Mouse (Mus musculus) myocyte (in vitro differentiated cells): ENCODE results near the gene 6330409D20Rik.

Experiments
- CEBPB ChIP-seq: IDR thresholded peaks from 2 replicates; pipeline ENCODE4 v1.6.1; 2011; ENCODE audit warnings: mild to moderate bottlenecking, moderate library complexity; ENCODE audit not compliant: poor library complexity, insufficient read depth, severe bottlenecking
- MAX ChIP-seq: IDR thresholded peaks from one replicate; pipeline ENCODE4 v1.6.1; 2011; ENCODE audit warnings: low read depth, mild to moderate bottlenecking, control low read depth
- MYOG ChIP-seq, 3 experiments: IDR thresholded peaks; one replicate each; pipeline ENCODE4 v1.6.1; 2011; ENCODE audit warnings: control low read depth in 2 of 3, low read depth in 2 of 3, mild to moderate bottlenecking in 2 of 3; ENCODE audit not compliant: insufficient read length in 2 of 3, control insufficient read depth in 1 of 3, insufficient read depth in 1 of 3
- POLR2A ChIP-seq: IDR thresholded peaks from one replicate; pipeline ENCODE4 v1.6.1; 2011; ENCODE audit warnings: low read depth, mild to moderate bottlenecking, control low read depth, moderate library complexity; ENCODE audit not compliant: insufficient read length
- REST ChIP-seq: IDR thresholded peaks from one replicate; pipeline ENCODE4 v1.6.1; 2011; ENCODE audit warnings: mild to moderate bottlenecking, control low read depth, moderate library complexity; ENCODE audit not compliant: insufficient read depth, insufficient read length
- SRF ChIP-seq: IDR thresholded peaks from one replicate; pipeline ENCODE4 v1.6.1; 2011; ENCODE audit warnings: low read depth; ENCODE audit not compliant: control insufficient read depth, insufficient read length
- TCF12 ChIP-seq: IDR thresholded peaks from one replicate; pipeline ENCODE4 v1.6.1; 2011; ENCODE audit warnings: mild to moderate bottlenecking, control low read depth; ENCODE audit not compliant: poor library complexity, insufficient read depth, severe bottlenecking
- TCF3 ChIP-seq: IDR thresholded peaks from one replicate; pipeline ENCODE4 v1.6.1; 2011; ENCODE audit warnings: low read depth, control low read depth; ENCODE audit not compliant: insufficient read length
- USF1 ChIP-seq: IDR thresholded peaks from one replicate; pipeline ENCODE4 v1.6.1; 2011; ENCODE audit warnings: low read depth, mild to moderate bottlenecking, control low read depth, moderate library complexity

DNA sequence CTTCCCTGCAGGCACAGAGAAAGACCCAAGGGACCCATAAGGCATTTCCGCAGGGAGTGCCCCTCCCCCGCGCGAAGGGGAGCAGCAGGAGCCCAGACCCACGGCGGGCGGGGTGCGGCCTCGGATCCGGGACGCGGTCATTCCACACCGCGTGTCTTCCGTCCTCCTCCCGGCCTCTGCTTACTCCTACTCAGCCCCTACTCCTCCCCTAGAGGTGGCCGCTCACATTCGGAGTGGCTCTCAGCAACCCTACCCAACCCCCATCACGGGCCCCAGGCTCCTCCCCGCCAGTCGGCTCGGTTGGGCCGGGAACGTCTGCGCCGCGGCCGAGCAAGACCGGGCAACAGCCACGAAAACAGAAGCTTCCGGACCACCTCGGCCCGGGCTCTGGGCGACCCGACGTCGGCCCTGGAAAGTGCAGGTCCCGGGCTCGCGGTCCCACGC lies 28.7 kb downstream of the 6330409D20Rik start:
- no peak for TF ChIP-seq MYOG (IDR thresholded peaks at IDR 0.05; ENCODE audit: control insufficient read depth in 1 of 3, insufficient read depth in 1 of 3, insufficient read length in 2 of 3, low read depth in 2 of 3)
- peak; percentile 40 for TF ChIP-seq POLR2A
- no peak for TF ChIP-seq TCF3
- no peak for TF ChIP-seq USF1
- TF ChIP-seq REST, result no peak
- no peak for TF ChIP-seq CEBPB
- no peak for TF ChIP-seq SRF
- no peak for TF ChIP-seq TCF12
- TF ChIP-seq MAX, result no peak
